Mouse (Mus musculus) ES-E14 (cell line): ENCODE measurements around the gene Gm10722. TPM values are rescaled to one million over a fixed set of nuclear protein-coding genes. Genes with fewer than 3 reads are reported as not detected.
"Not testable (repeated sequence)": the region's sequence is repeated elsewhere in the genome, so short reads cannot be mapped to it uniquely, and the experiment has no call there.

Experiments
- DNase-seq: peaks from one replicate; pipeline ENCODE4 v3.0.0-alpha.2; 2013; ENCODE audit warnings: low read depth, low spot score
- H3K27ac ChIP-seq: 2 replicates; pipeline ENCODE4 v1.5.1; 2012; ENCODE audit warnings: low read depth, mild to moderate bottlenecking, low read length, moderate library complexity, mixed read lengths; ENCODE audit not compliant: poor library complexity, insufficient read depth, severe bottlenecking
- H3K36me3 ChIP-seq: 2 replicates; pipeline ENCODE4 v1.6.1; 2012; ENCODE audit warnings: mild to moderate bottlenecking, low read length, moderate library complexity, mixed read lengths; ENCODE audit not compliant: control insufficient read depth, poor library complexity, insufficient read depth, severe bottlenecking
- H3K4me1 ChIP-seq, 2 experiments: fragments of 150-350 bp in 1 of 2; sonication (generic) in 1 of 2; 2 replicates each; pipeline ENCODE4 v1.6.1; 2012; ENCODE audit warnings: low read length in 2 of 2, mild to moderate bottlenecking in 1 of 2, mixed read lengths in 1 of 2; ENCODE audit not compliant: control insufficient read depth in 2 of 2, insufficient read depth in 2 of 2, poor library complexity in 1 of 2
- H3K4me3 ChIP-seq, 2 experiments: fragments of 150-350 bp in 1 of 2; sonication (generic) in 1 of 2; 2 replicates each; pipeline ENCODE4 v1.5.1; 2012; ENCODE audit warnings: low read length in 2 of 2, low read depth in 1 of 2, mild to moderate bottlenecking in 1 of 2, mixed read lengths in 1 of 2; ENCODE audit not compliant: insufficient read depth in 1 of 2, poor library complexity in 1 of 2, severe bottlenecking in 1 of 2
- H3K9ac ChIP-seq: 2 replicates; pipeline ENCODE4 v1.6.1; 2012; ENCODE audit warnings: low read depth, mild to moderate bottlenecking, low read length, mixed read lengths; ENCODE audit not compliant: poor library complexity, insufficient read depth, severe bottlenecking
- H3K9me3 ChIP-seq: fragments of 150-350 bp; sonication (generic); 2 replicates; pipeline ENCODE4 v1.6.1; 2012; ENCODE audit warnings: low read depth, mild to moderate bottlenecking, low read length; ENCODE audit not compliant: control insufficient read depth, insufficient read depth
- in situ Hi-C, 2 experiments: fragments of 600-800 bp; cut with MboI; formaldehyde crosslinking; loops; one replicate each; pipeline ENCODE4 v1.15.1; 2025; ENCODE audit warnings: low sequenced_read_pairs in 2 of 2, inconsistent platforms in 1 of 2; ENCODE audit not compliant: unreplicated experiment in 2 of 2
- total RNA-seq: library from RNA; depleted of rRNA; stranded (reverse); fragments of 300-350 nt; gene quantifications from 2 replicates; pipeline ENCODE4 v1.2.3, GENCODE M21; 2012; rRNA removed

Gm10722 gene
- not detected in 2 replicates for total RNA-seq

DNA sequence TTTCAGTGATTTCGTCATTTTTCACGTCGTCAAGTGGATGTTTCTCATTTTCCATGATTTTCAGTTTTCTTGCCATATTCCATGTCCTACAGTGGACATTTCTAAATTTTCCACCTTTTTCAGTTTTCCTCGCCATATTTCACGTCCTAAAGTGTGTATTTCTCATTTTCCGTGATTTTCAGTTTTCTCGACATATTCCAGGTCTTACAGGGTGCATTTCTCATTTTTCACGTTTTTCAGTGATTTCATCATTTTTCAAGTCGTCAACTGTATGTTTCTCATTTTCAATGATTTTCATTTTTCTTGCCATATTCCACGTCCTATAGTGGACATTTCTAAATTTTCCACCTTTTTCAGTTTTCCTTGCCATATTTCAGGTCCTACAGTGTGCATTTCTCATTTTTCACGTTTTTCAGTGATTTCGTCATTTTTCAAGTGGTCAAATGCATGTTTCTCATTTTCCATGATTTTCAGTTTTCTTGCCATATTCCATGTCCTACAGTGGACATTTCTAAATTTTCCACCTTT, at the start of gene Gm10722:
TSS of gene Gm10722 (plus strand) at position 478 of the 528 bp plus-strand sequence.
- H3K9ac ChIP-seq, H3K27ac ChIP-seq, DNase-seq, H3K9me3 ChIP-seq, H3K4me1 ChIP-seq, H3K4me3 ChIP-seq, in situ Hi-C loops, H3K36me3 ChIP-seq: not testable (repeated sequence)

GRCm38 (mm10) chr9:3001006-3001405, 284 bp downstream of the Gm10722 start:
- H3K9me3 ChIP-seq, H3K36me3 ChIP-seq, H3K4me1 ChIP-seq, DNase-seq, in situ Hi-C loops, H3K4me3 ChIP-seq, H3K9ac ChIP-seq, H3K27ac ChIP-seq: not testable (repeated sequence)

DNA sequence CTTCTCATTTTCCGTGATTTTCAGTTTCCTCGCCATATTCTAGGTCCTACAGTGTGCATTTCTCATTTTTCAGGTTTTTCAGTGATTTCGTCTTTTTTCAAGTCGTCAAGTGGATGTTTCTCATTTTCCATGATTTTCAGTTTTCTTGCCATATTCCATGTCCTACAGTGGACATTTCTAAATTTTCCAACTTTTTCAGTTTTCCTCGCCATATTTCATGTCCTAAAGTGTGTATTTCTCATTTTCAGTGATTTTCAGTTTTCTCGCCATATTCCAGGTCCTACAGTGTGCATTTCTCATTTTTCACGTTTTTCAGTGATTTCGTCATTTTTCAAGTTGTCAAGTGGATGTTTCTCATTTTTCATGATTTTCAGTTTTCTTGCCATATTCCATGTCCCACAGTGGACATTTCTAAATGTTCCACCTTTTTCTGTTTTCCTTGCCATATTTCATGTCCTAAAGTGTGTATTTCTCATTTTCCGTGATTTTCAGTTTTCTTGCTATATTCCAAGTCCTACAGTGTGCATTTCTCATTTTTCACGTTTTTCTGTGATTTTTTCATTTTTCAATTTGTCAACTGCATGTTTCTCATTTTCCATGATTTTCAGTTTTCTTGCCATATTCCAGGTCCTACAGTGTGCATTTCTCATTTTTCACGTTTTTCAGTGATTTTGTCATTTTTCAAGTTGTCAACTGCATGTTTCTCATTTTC, 1.4 kb downstream of the Gm10722 start:
- H3K4me1 ChIP-seq, in situ Hi-C loops, H3K9ac ChIP-seq, H3K27ac ChIP-seq, H3K4me3 ChIP-seq, DNase-seq, H3K36me3 ChIP-seq, H3K9me3 ChIP-seq: not testable (repeated sequence)

GRCm38 (mm10) chr9:3002794-3003396, 2.2 kb downstream of the Gm10722 start, which contains the start of gene Gm11168:
TSS of gene Gm11168 (plus strand) at chr9:3003346.
- H3K36me3 ChIP-seq, H3K9me3 ChIP-seq, DNase-seq, H3K4me3 ChIP-seq, H3K27ac ChIP-seq, H3K4me1 ChIP-seq, H3K9ac ChIP-seq, in situ Hi-C loops: not testable (repeated sequence)

DNA sequence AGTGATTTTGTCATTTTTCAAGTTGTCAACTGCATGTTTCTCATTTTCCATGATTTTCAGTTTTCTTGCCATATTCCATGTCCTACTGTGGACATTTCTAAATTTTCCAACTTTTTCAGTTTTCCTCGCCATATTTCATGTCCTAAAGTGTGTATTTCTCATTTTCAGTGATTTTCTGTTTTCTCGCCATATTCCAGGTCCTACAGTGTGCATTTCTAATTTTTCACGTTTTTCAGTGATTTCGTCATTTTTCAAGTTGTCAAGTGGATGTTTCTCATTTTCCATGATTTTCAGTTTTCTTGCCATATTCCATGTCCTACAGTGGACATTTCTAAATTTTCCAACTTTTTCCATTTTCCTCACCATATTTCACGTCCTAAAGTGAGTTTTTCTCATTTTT, 5.5 kb downstream of the Gm10722 start:
- in situ Hi-C loops, H3K4me1 ChIP-seq, H3K36me3 ChIP-seq, H3K9me3 ChIP-seq, H3K27ac ChIP-seq, H3K9ac ChIP-seq, H3K4me3 ChIP-seq, DNase-seq: not testable (repeated sequence)

GRCm38 (mm10) chr9:3006636-3007035, 5.9 kb downstream of the Gm10722 start:
- H3K9me3 ChIP-seq, H3K9ac ChIP-seq, in situ Hi-C loops, DNase-seq, H3K4me1 ChIP-seq, H3K36me3 ChIP-seq, H3K4me3 ChIP-seq, H3K27ac ChIP-seq: not testable (repeated sequence)

GRCm38 (mm10) chr9:3007272-3007671, 6.5 kb downstream of the Gm10722 start:
- H3K4me1 ChIP-seq, H3K9me3 ChIP-seq, H3K36me3 ChIP-seq, DNase-seq, H3K27ac ChIP-seq, H3K9ac ChIP-seq, H3K4me3 ChIP-seq, in situ Hi-C loops: not testable (repeated sequence)

DNA sequence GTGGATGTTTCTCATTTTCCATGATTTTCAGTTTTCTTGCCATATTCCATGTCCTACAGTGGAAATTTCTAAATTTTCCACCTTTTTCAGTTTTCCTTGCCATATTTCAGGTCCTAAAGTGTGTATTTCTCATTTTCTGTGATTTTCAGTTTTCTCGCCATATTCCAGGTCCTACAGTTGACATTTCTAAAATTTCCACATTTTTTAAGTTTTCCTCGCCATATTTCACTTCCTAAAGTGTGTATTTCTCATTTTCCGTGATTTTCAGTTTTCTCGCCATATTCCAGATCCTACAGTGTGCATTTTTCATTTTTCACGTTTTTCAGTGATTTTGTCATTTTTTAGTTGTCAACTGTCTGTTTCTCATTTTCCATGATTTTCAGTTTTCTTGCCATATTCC, 8.6 kb downstream of the Gm10722 start:
- DNase-seq, in situ Hi-C loops: not testable (repeated sequence)

More for the DNA sequence above, 8.6 kb downstream of the Gm10722 start:
- H3K9me3 ChIP-seq, H3K4me1 ChIP-seq, H3K27ac ChIP-seq, H3K36me3 ChIP-seq, H3K4me3 ChIP-seq, H3K9ac ChIP-seq: not testable (repeated sequence)
